Mouse (Mus musculus) fat pad, adult 2 months (tissue): Measurements from ENCODE around the gene Scn11a.

ENCODE experiments used
- DNase-seq: peaks from one replicate; pipeline ENCODE4 v3.0.0-alpha.2; 2011; ENCODE audit warnings: low read depth, low spot score; ENCODE audit errors: extremely low read depth

The Scn11a gene

DNA sequence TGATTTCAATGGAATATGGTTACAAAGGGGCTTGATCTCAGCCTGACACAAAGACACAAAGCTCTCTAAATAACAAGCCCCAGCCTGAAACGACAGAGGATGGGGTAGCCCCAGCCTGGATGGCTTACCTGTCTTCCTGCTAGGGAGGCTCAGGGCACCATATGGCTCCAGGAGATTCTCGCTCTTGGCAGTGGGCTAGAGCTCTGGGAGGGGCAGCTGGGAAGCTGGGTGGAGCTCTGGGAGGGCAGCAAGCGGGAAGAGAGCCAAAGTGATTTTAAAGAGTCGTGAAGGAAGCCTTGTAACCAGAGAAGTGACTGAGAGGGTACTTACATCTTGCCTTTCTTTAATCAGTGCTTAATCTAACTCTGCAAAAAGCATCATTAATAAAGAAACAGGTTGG lies at the start of gene Scn11a:
Scn11a (minus strand) TSS at position 160 of the 400 bp plus-strand sequence.
- DNase-seq, result no peak

DNA sequence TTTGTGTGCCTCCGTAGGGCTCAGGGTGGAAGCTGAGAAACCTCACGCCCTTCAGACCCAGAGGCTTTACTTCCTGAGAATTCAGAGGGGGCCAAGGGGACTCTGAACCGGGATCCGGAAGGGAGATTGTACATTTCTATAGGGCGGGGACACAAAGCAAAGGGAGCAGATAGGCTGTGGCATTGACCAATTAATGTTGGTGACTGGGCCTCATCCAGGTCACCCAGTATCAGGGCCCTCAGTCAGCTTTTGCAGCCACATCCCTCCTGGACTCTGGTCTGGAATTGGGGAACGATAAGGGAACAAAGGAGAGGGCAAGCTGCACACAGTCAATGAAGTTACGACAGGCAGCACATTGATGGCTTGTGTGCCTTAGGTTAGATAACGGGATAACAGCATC lies 28.9 kb upstream of the Scn11a start:
- no peak for DNase-seq

- DNase-seq, result no peak
Observed at GRCm38 (mm10) chr9:119853071-119853846, 28.0 kb upstream of the Scn11a start.

GRCm38 (mm10) chr9:119852347-119853030 lies 27.2 kb upstream of the Scn11a start:
- no peak for DNase-seq

- no peak for DNase-seq
Observed at GRCm38 (mm10) chr9:119849214-119849613, 24.0 kb upstream of the Scn11a start.

GRCm38 (mm10) chr9:119848671-119849070 lies 23.4 kb upstream of the Scn11a start:
- no peak for DNase-seq

DNA sequence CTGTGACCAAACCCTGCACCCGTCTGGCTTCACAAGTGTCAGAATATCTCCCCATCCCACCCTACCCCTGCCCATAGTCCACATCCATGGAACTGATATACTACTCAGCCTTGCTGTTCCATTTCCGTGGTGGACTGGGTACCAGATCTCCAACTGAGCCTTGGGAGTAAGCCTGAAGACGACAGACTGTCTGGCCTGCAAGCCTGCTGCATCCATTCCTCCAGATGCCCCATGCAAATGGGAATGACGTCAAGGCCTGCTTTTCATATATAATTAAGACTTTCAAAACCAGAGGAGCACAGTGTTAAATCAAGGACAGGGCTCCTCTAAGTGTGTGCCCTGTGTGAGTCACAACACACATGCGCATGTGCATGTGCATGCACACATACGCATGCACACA lies 21.9 kb upstream of the Scn11a start:
- no peak for DNase-seq

GRCm38 (mm10) chr9:119844724-119845123 lies 19.5 kb upstream of the Scn11a start:
- no peak for DNase-seq

DNA sequence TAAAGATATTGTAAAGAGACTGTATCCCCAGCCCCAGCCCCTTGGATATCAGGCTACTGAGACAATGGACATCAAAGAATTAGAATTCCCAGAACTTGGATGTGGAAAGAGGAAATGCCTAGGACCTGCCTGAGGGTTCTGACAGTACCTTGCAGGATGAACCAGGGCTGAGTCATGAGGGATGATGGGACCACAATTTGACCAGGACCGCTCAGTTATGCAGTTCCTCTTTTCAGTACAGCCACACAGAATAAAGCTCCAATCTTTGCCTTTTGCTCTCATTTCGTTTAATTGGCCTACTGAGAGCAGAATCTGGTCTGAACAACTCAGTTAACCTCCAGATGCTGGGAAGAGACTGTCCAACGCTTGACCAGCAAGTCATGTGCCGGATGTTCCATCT lies 18.3 kb upstream of the Scn11a start:
- no peak for DNase-seq

- no peak for DNase-seq
Observed at GRCm38 (mm10) chr9:119842541-119843169, 17.4 kb upstream of the Scn11a start.

DNA sequence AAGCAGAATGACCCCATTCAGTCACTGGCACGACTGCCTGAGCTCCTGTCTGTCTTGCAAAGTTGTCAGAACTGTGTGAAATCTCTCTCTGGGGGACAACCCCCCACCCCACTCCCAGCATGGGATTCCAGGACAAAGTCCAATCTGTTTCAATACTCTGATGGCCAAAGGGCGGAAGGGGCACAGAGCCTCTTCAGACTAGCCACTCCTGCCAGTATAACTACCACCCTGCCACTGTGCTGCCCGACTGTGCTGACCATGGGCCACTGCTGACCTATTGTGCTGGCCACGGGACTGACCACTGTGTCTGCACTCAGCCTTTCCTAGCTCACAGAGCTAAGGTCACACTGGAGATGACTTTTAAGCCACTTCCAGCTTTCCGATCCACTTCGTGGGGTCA lies 16.8 kb upstream of the Scn11a start:
- no peak for DNase-seq

- no peak for DNase-seq
Observed at GRCm38 (mm10) chr9:119841159-119841558, 15.9 kb upstream of the Scn11a start.

DNA sequence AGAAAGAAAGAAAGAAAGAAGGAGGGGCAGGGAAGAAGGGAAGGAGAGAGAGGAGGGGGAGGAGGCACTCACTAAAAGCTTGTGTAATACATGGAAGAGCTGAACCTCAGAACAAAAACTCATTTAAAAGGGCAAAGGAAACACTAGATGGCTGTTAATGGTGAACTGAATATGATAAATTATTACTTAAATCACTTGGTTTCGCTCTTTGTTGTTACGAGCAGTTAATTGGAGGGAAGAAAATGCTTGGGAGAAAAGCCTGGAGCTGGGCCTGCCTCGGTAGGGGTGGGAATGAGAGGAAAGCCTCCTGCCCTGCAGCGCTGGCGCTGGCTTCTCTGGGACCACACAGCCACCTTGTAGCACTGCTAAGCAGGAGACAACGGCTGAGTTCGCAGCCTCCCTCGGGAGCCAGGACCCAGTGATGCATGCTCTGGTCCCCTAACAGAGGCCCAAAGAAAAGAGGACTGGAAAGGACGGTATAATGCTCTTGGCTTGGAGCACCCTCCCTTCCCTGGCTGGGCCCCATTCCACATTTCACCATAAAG lies 10.4 kb upstream of the Scn11a start:
- no peak for DNase-seq

DNA sequence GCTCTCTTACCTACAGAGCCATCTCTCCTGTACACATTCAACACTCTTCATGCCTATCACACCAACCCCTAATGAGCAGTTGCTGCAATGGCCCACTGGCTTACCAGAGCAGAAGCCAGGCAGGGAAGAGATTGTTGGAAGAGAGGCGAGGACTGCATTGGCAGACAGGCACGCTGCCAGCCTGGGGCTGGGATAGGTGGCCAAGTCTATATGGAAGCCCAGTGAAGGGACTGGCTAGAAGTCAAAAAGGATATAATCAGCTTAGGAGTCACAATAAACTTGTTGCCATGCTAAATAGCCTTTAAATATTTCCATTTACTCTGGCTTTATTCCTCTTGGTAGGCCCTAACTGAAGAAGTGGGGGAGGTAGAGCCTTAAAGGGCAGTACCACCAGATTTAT lies 5.7 kb upstream of the Scn11a start:
- no peak for DNase-seq

- DNase-seq, result no peak
Observed at GRCm38 (mm10) chr9:119823722-119824121, 1.5 kb downstream of the Scn11a start.

GRCm38 (mm10) chr9:119813631-119814030 lies 11.6 kb downstream of the Scn11a start:
- no peak for DNase-seq

DNA sequence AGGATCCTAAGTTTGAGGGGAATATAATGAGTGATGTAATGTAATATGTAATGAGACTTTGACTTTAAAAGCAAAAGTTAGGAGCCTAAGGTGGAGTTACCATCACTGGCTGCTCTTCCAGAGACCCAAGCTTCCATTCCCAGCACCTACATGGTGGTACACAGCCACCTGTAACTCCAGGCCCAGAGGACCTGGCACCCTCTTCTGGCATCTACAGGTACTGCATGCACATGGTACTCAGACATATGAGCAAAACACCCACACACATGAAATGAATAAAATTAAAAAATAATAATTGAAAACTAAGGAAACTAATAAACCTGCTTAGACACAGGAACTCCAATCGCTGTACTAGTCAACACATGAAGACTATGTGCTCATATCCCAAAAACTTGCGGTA lies 18.8 kb downstream of the Scn11a start:
- no peak for DNase-seq

DNA sequence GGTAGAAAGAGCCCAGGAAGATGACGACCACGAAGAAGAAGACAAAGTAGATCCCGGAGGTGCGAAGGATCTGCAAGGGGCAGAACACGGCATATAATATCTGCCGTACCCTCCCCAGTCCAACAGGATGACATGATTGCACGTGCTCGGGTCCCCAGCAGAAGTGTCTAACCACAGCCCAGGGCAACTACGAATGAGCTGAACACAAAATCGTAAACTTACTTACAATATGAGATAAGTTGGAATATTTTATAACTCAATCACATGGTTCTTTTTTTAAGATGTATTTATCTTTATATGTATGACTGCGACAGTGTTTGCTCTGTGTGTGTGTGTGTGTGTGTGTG lies 20.8 kb downstream of the Scn11a start:
- DNase-seq, result no peak

- DNase-seq, result no peak
Observed at GRCm38 (mm10) chr9:119803845-119804500, 21.3 kb downstream of the Scn11a start.

DNA sequence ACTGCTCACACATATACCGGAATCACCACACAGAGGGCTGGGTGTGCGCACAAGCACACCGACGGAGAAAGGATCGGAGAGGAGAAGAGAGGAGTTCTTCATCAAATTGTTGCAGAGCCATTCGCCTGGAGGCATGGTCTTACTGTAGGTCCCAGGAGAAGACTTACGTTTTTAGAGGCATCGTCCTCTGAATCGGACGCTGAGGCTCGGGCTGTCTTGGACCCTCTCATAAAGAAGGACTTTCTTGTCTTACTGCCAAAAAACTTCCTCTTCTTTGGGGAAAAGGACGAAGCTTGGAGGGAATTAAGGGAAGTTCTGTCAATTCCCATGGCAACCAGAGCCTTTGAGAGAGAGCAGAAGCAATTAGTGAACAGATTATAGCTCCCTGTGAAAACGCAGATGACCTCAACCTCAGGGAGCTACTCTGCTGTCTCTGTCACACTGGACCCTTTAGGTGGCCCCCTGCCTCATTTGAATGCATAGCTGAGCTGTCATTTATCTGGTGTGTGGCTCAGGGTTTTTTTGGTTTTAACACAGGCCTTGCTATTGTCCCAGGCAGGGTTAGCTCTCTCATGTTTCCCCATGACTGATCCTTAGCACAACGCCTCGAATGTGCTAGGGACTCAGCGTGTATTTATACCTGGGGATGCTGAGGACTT lies 22.0 kb downstream of the Scn11a start:
- DNase-seq, result no peak

- DNase-seq, result no peak
Observed at GRCm38 (mm10) chr9:119801460-119801859, 23.8 kb downstream of the Scn11a start.
